Mouse (Mus musculus): ENCODE data around the gene Kdm7a.

GRCm38 (mm10) chr6:39187227-39187626 is 19.4 kb downstream of the Kdm7a start:
- peak; percentile 57 for TF ChIP-seq CTCF (conservative IDR thresholded peaks at IDR 0.05; ENCODE audit: low read length)
- TF ChIP-seq NANOG (IDR thresholded peaks at IDR 0.05; ENCODE audit: borderline replicate concordance, low read length) = no peak
